Mouse (Mus musculus) brain, embryonic 14.5 days (tissue): ENCODE results near the gene Pithd1.

Experiments used
- CTCF ChIP-seq: fragments of 200-500 bp; IDR thresholded peaks from 2 replicates; pipeline ENCODE4 v1.5.1; 2012; ENCODE audit warnings: inconsistent platforms, mild to moderate bottlenecking, moderate library complexity, borderline replicate concordance; ENCODE audit not compliant: insufficient read depth, insufficient read length; ENCODE audit errors: extremely low read depth
- POLR2A ChIP-seq: fragments of 200-500 bp; IDR thresholded peaks from 2 replicates; pipeline ENCODE4 v1.6.1; 2012; ENCODE audit warnings: mild to moderate bottlenecking, inconsistent platforms, borderline replicate concordance; ENCODE audit not compliant: poor library complexity, insufficient read depth, insufficient read length, severe bottlenecking; ENCODE audit errors: extremely low read depth

- TF ChIP-seq CTCF (no peak), POLR2A (no peak)
Observed at GRCm38 (mm10) chr4:135935502-135935901, 51.6 kb downstream of the Pithd1 start.
